Mouse (Mus musculus): ENCODE data around the gene Cd163l1.
A peak's percentile ranks its signal among the peaks of the same experiment; 100 is the strongest.

- TF ChIP-seq CTCF (IDR thresholded peaks at IDR 0.05; ENCODE audit: low read depth, low read length) (peak; percentile 39; the same call in 1 of the 2 replicates), GATA1 (IDR thresholded peaks at IDR 0.05; ENCODE audit: borderline replicate concordance, low read length) (no peak), GATA2 (IDR thresholded peaks at IDR 0.05; ENCODE audit: borderline replicate concordance, low read depth, low read length) (no peak)
Observed at GRCm38 (mm10) chr7:140188391-140189328, 29.4 kb upstream of the Cd163l1 start.
